Mouse (Mus musculus): Measurements from ENCODE around the gene Gm21118. TPM values are rescaled to one million over a fixed set of nuclear protein-coding genes. Genes with fewer than 3 reads are reported as not detected.
"Not testable (repeated sequence)": the region's sequence is repeated elsewhere in the genome, so short reads cannot be mapped to it uniquely, and the experiment has no call there.

Gm21118 gene
- not detected in 2 replicates for total RNA-seq (2017)

DNA sequence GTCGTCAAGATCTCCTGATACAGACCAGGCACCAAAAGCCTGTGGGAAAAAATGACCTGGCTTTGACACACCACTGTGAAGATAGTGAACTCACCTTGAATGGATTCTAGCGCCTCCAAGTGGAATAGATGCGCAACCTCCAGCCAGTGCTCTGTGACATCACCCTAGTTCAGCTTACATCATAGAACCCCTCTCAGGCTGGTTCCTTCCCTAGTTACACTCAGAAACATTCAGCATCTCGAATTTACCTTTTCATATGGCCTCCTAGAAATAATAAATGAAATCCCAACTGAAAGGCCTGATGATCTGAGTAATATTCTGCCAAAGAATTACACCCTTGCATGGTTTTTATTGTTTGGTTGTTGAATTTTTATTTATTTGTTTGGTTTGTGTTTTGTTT, at the start of gene Gm21118:
Gene Gm21118 (minus strand): TSS at position 101 of the 400 bp plus-strand sequence.
- not testable (repeated sequence) for ATAC-seq (replicated peaks in 1 of 2; ENCODE audit: insufficient read depth in 1 of 2, low FRiP score in 2 of 2, low TSS enrichment in 1 of 2, low read depth in 1 of 2, poor library complexity in 2 of 2, severe bottlenecking in 2 of 2)

DNA sequence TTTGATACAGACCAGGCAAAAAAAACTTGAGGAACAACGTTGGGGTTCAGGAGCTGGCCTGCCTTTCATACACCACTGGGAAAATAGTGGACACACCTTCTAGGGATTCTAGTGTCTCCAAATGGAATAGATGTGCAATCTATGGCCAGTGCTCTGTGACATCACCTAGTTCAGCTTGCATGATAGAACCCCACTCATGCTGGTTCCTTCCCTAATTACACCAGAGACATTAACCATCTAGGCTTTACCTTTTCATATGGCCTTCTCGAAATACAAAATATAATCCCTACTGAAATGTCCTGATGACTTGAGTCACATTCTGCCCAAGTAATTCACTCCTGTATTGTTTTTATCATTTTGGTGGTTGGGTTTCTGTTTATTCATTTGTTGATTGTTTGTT, 29.7 kb upstream of the Gm21118 start, which contains the start of the genes Gm29423 and Gm29644:
Gene Gm29423 (minus strand): TSS at position 101 of the 400 bp plus-strand sequence.
Gene Gm29644 (minus strand): TSS at position 157 of the 400 bp plus-strand sequence.
- not testable (repeated sequence) for ATAC-seq (replicated peaks in 1 of 2; ENCODE audit: insufficient read depth in 1 of 2, low FRiP score in 2 of 2, low TSS enrichment in 1 of 2, low read depth in 1 of 2, poor library complexity in 2 of 2, severe bottlenecking in 2 of 2)

Other genes with a start within 250 kb of the Gm21118 start
- gene Gm29423, start 29.6 kb upstream of the Gm21118 start, total RNA-seq (2017) = not detected in 2 replicates
- gene Gm29644, start 29.7 kb upstream of the Gm21118 start, total RNA-seq (2017) = not detected in 2 replicates
- gene Gm20888, start 168.2 kb upstream of the Gm21118 start, total RNA-seq (2017) = not detected in 2 replicates

Measured in hematopoietic stem cell, adult 5-6 weeks (primary cell).